Mouse (Mus musculus) duodenum, adult 2 months (tissue): ENCODE data around the gene Tas2r114. TPM values are rescaled to one million over a fixed set of nuclear protein-coding genes. Genes with fewer than 3 reads are reported as not detected.

Source experiments
- polyA plus RNA-seq: library from polyadenylated mRNA; depleted of rRNA; stranded (reverse); fragments of >200 nt; gene quantifications from 2 replicates; pipeline ENCODE4 v1.2.3, GENCODE M21; 2012; ENCODE audit warnings: low replicate concordance; rRNA removed

Tas2r114 gene
- not detected in 2 replicates for polyA plus RNA-seq

DNA sequence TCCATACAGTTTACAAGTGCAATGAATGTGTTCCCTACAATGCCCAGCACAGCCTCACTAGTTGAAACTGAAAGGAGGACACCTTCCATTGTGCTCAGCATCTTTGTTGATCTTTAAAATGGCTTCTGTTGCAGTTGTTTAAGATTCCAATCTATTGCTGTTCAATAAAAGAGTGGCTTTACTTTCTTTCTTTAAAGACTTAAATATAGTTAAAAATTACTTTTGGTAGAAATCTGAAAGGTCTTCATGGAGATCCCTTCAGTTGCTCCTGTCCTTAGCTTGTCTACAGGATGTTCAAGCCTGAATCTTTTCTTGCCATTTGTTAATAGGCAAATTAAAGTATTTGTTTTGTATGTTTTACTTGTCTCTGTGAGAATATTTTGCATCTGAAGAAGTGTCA lies at the start of gene Tas2r114:
Gene Tas2r114 (minus strand): TSS at position 101 of the 400 bp plus-strand sequence.

DNA sequence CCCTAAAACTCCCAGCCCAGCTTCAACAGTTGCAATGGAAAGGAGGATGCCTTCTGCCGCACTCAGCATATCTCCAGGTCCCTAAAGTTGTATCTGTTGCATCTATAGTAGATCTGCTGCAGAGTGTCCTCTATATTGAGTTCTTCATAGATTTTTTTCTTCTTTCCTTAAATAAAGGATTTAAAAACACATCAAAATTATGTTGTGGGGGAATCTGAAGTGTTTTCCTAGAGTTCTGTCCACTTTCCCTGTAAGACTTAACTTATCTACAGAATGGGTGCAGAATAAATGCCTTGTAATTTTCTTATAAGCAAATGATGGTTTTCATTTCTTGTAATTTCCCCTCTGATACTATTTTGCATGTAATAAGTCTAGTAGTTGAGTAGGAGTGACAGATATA lies 2.5 kb downstream of the Tas2r114 start, which contains the start of gene Tas2r105:
Gene Tas2r105 (minus strand): TSS at position 101 of the 400 bp plus-strand sequence.

DNA sequence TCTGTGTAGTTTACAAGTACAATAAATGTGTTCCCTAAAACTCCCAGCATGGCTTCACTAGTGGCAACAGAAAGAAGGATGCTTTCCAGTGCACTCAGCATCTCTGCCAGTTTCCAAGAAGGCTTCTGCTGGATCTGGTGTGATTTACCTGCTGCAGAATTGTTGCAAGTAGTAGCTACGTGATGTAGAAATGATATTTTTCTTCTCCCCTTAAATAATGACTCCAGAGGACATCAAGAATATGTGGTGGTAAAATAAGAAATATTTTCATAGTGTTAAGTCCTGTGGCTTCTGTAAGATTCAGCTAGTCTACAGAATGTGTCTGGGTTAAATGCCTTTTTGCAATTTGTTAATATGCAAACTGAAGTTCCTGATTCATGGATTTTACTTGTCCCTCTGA lies 4.2 kb downstream of the Tas2r114 start, which contains the start of gene Tas2r104:
Gene Tas2r104 (minus strand): TSS at position 101 of the 400 bp plus-strand sequence.

DNA sequence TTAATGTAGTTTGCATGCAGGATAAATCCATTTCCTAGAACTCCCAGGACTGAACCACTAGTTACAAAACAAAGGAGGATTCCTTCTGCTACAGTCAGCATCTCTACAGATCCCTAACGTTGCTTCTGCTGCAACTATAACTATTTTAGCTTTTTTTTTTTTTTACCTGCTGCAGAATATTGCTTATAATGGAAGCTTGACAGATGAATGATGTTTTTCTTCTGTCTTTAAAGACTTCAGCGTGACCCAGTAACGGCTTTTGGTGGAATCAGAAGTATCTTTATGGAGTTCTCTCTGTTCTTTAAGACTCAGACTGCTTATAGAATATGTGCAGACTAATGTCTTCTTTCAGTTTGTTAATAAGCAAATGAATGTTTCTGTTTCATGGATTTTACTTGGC lies 11.1 kb downstream of the Tas2r114 start, which contains the start of gene Tas2r106:
Gene Tas2r106 (minus strand): TSS at position 101 of the 400 bp plus-strand sequence.

DNA sequence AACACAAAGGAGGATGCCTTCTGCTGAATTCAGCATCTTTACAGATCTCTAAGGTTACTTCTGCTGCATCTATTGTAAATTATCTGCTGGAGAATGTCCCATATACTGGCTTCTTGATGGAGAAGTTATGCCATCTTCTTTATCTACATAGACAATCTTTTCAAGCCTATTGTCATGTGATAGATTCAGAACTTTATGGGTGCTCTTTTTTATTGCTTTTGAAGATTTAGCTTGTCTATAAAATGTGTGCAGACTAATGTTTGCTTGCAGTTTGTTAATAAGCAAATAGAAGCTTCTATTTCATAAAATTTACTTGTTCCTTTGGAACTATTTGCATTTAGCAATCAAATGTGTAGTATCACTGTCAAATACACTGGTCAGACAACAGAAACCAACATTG lies 29.8 kb downstream of the Tas2r114 start, which contains the start of gene Tas2r107:
Gene Tas2r107 (minus strand): TSS at position 101 of the 400 bp plus-strand sequence.

Other genes with a start within 250 kb of the Tas2r114 start
- gene 5430401F13Rik, start 203.7 kb downstream of the Tas2r114 start, polyA plus RNA-seq: not detected in 2 replicates
- not detected in 2 replicates for gene Gm6619, start 203.7 kb downstream of the Tas2r114 start, polyA plus RNA-seq
- not detected in 2 replicates for gene Tas2r130, start 59.2 kb downstream of the Tas2r114 start, polyA plus RNA-seq
- gene Tas2r107, start 29.9 kb downstream of the Tas2r114 start, polyA plus RNA-seq: not detected in 2 replicates
- not detected in 2 replicates for gene Tas2r106, start 11.2 kb downstream of the Tas2r114 start, polyA plus RNA-seq
- gene Tas2r104, start 4.3 kb downstream of the Tas2r114 start, polyA plus RNA-seq: not detected in 2 replicates
- gene Tas2r105, start 2.6 kb downstream of the Tas2r114 start, polyA plus RNA-seq: not detected in 2 replicates